Mouse (Mus musculus): ENCODE results near the gene Tut4. TPM values are rescaled to one million over a fixed set of nuclear protein-coding genes. Genes with fewer than 3 reads are reported as not detected.

Tut4 gene
- total RNA-seq (2014; fragmentation: Nextera tagmentation), result 53.7 and 67.8 TPM in 2 replicates
- 32.6 and 37.7 TPM in 2 replicates for total RNA-seq (2017)

DNA sequence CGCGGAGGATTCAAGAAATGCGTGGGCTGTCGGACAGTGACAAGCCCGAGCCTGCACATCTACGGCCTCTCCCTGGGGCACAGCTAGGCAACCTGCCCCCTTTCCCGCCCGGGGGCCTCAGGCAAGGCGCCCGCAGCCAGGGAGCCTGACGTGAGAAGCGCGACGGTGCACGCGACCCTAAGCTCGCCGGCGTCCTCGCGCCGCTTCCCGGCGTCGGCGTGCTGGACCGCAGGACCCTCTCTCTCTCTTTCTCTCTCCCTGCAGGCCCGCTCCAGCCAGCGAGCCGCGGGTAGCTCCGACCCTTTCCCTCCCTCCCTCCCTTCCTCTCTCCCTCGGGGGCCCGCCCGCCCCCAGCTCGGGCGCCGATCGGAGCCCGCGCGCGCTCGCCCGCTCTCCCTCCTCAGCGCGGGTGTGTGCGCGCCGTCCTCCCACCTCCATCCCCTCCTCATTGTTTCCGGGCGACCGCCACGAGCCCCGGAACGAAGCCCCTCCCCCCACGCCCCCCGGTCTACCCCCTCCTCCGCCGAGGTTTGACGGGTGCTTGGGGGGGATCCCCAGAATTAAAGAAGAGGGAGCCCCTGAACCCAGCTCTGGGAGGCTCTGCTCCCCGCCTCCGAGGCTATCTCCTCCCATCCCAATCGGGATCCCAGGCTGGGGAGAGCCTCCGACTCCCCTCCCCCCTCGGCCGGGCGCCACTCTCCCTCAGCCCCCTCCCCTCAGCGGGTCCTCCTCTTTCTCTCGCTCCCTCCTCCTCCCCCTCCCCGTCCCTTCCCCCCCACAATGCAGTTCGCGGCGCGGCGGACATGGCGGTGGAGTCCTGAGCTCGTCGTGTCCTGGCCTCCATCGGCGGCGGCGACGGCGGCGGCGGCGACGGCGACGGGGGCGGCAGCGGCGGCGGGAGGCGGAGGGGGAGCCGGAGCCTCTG is at the start of gene Tut4:
Gene Tut4, plus strand, starts transcription at position 196 of the 925 bp plus-strand sequence.
- ATAC-seq (replicated peaks; ENCODE audit: low FRiP score, low TSS enrichment, poor library complexity, severe bottlenecking), result peak; percentile 47

DNA sequence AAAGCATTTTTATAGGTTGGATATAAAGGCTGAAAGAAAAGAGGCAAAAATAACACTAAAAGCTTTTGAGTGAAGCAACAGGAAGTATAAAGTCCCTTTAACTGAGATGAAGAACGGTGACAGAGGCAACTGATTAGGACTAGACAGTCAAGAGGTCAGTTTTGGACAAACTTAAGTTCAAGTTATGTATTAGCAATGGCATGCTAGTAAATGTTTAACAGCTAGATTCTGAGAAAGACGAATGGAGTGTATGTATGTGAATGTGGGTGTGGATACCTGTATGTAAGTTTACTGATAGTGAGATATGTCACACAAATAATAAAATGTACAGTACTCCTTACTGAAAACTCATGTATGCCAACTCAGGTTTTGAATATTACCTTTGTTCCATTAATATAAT is 34.6 kb upstream of the Tut4 start:
- no peak for ATAC-seq (replicated peaks; ENCODE audit: low FRiP score, low TSS enrichment, poor library complexity, severe bottlenecking)

DNA sequence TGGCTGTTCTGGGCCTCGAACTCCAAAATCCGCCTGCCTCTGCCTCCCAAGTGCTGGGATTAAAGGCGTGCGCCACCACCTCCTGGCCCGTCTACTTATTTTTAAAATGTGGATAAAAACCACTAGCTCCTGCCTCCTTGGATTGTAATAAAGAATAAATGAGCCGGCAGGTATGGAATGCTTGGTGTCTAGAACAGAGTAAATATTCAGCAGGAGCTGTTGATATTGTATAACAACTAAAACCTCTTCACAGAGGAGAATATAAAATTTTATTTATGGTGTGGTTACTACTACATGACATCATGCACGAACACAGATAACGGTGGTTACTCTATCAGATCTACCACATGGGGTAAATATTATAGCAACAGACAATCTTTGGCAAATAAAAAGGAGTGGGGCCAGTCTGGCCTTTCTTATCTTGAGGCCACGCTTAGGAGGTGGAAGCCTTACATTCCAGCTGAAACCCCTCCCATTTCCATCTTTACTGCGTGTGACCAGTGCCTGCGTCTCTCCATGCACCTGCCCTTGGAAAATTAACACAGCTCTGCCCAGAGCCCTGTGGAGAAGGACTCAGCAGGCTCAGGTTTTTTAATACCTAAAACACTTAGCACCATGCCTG is 31.4 kb upstream of the Tut4 start:
- peak; percentile 91 for ATAC-seq (replicated peaks; ENCODE audit: low FRiP score, low TSS enrichment, poor library complexity, severe bottlenecking)

DNA sequence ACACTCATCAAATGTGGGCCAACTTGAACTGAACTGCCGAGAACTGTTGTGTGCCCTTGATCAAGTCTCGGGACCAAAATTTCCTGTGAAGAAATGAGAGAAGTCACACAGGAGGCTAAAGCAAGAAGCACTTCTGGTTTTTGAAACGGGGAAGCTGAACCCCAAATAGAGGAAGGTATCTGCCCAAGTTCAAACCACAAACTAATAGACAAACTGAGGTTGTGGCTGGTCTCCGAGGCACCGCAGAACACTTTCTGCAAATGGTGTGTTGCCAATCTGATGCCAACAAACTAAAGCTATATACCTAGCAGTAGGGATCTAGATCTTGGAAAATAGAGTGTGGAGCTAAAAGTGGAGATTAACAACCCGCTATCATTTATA is 30.9 kb upstream of the Tut4 start:
- ATAC-seq (replicated peaks; ENCODE audit: low FRiP score, low TSS enrichment, poor library complexity, severe bottlenecking), result no peak

DNA sequence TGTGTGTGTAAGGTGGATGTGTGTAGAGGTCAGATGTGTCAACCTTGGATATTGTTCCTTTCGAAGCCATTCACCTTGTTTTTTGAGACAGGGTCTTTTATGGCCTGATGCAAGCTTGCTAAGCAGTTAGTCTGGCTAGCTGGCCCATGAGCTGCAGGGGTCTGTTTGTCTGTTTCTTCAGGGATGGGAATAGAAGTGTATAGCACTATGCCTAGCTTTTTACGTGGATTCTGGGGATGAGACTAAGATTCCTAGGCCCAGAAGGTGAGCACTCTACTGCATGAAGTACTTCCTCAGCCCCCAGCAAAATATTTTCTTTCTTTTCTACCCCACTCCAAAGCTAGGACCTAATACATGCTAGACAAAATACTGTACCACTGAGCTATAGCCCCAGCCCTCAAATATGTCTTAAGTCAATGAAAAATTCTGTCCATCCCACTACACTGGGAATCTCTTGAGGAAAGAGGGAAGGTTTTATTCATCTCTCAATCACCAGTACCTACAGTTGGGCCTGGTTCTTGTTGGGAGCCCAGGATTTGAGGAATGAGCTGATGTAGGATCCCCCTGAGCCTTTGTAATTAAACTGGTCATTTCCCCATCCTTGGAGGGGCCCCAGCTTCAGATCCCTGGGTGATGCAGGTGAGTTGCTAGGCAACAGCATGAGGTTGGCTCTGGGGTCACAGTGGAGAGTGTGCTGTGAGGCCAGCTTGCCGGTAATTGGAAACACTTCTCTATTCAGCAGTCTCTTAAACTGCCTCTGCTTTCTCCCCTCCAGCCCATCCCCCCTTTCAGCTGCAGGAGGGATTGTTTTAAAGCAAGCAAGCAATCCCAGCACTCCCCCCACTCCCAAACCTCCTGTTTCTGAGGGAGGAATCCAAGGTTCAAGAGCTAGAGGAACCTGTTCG is 28.3 kb upstream of the Tut4 start:
- ATAC-seq (replicated peaks; ENCODE audit: low FRiP score, low TSS enrichment, poor library complexity, severe bottlenecking), result no peak

DNA sequence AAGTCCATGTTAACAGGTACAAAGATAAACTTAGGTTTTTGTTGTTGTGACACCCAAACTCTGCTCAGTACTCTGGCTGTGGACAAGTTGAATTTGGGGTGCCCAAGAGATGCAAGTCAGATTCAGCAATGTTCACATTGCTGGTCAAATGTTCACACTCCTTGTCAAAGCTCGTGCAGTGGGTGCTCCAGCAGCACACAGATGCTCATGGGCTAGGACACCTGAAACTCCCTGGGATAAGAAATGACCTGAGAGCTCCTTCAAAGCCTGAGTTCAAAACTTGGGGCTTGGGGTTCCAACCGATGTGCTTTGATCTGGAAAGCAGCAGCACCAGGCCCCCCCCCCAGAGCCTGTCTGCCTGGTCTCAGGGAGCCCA is 27.7 kb upstream of the Tut4 start:
- ATAC-seq (replicated peaks; ENCODE audit: low FRiP score, low TSS enrichment, poor library complexity, severe bottlenecking), result no peak

DNA sequence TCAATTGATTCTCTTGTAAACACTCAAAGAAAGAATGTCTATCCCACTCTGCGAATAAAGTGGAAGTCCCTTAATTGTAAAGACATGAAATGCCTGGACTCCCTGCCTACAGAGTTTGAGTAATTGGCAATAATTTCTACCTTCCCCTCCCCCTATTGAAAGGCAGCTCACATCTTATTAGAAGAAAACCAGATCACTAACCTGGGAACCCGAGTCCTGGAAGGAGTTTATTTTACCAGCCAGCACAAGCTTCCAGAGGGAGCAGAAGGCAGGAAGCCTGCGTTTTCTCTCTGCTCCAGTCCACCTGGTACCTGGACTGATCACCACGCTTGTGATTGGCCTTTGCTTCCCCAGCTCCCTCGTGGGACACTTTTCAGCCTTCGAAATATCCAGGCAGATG is 25.9 kb upstream of the Tut4 start:
- no peak for ATAC-seq (replicated peaks; ENCODE audit: low FRiP score, low TSS enrichment, poor library complexity, severe bottlenecking)

DNA sequence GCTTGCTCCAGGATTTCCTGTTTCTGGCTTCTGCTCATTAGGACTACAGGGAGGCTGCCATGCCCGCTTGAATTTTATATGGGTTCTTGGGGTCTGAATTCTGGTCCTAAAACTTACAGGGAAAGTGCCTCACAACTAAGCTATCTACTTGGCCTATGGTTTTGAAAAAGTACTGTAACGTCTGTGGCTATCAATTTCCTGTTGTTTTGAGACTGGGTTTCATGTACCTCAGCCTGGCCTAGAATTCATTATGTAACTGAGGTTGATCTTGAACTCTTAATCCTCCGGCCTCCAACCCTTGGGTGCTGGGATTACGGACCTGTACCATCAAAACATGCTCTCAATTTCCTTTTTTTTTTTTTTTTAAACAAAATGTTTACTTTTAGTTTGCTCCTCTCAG is 25.0 kb upstream of the Tut4 start:
- no peak for ATAC-seq (replicated peaks; ENCODE audit: low FRiP score, low TSS enrichment, poor library complexity, severe bottlenecking)

DNA sequence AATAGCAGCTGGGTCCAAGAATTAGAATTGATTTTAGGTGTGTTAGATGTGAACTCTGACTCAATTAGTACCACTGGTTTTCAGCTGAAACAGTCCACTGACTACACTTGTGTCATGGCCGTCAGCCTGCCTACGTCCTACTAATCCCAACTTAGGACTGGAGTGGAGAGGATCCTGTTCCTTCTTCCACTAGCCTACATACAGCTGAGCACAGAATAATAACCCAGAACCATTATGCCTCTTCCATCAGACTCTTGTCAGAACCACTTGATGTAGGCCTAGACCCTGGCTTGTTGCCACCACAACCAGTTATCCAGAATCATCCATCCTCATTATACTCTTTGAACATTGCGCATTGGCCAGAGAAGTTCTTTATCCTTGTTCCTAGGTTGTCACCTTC is 24.4 kb upstream of the Tut4 start:
- ATAC-seq (replicated peaks; ENCODE audit: low FRiP score, low TSS enrichment, poor library complexity, severe bottlenecking), result no peak

DNA sequence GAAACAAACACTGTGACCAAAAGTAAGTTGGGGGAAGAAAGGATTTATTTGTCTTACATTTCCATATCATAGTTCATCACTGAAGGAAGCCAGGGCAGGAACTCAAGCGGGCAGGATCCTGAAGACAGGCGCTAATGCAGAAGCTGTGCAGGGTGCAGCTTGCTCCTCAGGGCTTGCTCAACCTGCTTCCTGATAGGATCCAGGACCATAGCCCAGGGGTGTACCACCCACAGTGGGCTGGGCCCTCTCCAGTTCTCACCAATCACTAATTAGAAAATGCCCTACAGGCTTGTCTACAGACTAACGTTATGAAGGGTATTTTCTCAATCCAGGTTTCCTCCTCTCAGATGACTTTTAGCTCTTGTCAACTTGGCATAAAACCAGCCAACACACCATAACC is 23.6 kb upstream of the Tut4 start:
- ATAC-seq (replicated peaks; ENCODE audit: low FRiP score, low TSS enrichment, poor library complexity, severe bottlenecking), result 0 out of 2 replicates have a peak, but pooled peaks have one; percentile 37

DNA sequence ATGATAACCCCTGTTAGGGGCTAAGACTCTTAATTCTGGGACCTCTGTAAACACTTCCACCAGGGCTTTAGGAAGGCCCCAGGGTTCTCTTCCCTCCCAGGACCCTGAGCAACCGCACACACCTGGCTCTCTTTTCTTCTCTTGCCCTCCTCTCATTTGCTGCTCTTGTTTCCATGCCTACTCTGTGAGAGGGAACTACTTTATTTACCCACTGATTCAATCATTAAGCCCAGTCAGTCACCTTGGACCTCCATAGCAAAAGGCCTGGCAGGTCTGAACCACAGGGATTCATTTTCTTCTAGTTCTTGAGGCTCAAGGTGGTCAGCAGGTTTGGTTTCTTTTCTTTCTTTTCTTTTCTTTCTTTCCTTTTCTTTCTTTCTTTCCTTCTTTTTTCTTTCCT is 23.0 kb upstream of the Tut4 start:
- no peak for ATAC-seq (replicated peaks; ENCODE audit: low FRiP score, low TSS enrichment, poor library complexity, severe bottlenecking)

DNA sequence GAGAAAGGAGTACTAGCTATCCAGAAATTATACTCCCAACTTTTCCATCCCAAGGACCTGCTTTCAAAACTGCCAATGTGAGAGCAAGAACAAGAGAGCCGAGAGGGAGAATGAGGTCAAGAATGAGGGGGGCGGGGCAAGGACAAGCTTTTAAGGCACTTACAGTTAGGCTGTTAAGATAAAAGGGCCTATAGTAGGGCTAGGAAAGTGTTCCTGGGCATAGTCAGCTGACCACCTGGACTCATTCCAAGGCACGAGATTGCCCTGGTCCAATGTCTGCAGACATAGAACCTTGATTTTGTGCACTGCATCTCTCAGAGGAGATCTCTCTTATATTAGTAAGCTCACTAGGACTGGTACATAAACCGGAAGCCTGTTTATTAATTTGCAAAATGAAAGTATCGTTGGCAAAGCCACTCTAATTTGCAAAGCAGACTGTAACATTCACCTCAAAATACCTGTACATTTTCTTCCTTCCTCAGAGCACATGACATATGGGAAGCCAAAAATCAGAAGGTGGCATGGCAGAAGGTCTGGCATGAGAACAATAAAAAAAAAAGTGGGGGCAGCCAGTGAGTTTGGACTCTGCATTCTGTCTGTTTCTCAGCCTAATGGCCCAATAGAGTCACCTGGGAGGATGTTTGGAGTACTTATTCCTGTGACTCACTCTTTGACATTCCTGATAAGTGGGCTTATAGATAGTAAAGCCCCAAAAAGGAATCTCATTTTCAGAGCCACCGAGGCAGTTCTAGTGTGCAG is 21.0 kb upstream of the Tut4 start:
- peak; percentile 47; the same call in 1 of the 2 replicates for ATAC-seq (replicated peaks; ENCODE audit: low FRiP score, low TSS enrichment, poor library complexity, severe bottlenecking)

DNA sequence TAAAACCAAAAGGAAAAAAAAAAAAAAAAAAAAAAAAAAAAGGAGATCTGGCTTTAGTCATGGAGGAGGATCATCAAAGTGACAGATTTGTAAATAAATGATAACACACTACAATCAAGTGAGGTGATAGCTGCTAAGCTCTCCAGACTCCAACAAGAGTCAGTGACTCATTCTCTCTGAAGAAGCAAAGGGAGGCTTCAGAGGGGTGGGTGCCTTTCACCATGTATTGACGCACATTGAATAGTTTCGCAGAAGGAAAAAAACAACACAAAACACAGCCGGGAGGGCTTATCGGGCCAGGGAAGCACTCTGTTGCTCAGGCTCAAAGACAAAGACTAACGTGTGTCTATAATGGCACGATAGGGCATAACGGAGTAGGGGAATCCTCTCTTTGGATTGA is 11.1 kb upstream of the Tut4 start:
- ATAC-seq (replicated peaks; ENCODE audit: low FRiP score, low TSS enrichment, poor library complexity, severe bottlenecking), result no peak

DNA sequence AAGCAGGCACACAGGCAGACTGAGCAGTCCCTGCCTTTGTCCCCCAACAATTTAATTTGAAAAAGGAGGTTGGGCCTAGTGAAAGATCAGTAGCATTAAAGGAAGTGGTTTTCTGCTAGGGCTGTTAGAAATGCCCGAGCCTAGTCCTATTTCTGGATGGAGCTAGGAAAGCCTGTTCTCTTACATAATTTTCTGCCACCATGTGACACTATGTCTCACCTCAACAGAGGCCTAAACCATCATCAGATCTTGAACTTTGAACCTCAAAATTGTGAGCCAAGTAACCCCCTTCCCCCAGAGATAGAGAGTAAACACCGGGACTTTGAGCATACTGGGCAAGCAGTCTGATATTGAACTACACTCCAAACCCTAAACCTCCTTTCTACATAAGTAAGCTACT is 3.2 kb upstream of the Tut4 start:
- no peak for ATAC-seq (replicated peaks; ENCODE audit: low FRiP score, low TSS enrichment, poor library complexity, severe bottlenecking)

DNA sequence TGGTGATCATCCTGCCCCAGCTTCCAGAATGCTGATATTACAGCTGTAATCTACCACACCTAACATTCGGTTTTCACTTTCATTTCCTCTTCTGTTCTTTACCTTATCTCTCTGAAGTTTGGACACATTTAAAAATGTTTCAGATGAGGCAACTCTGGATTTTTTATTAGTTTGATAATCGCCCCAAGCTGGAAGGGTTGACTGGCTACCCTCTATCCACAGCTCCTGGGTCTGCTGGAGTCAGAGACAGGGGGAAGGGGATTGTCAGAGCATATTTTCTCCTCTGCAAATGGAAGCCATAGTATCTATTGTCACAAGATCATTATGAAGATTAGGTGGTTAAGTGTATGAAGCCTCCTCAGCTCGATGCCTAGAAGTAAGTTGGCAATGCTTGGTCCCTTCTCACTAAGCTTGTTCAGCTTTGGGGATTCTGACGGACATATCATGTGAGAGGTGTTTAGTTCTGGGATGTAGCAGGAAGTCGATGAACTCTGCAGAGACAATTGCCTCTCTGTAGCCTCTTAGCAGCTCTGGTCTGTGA is 955 bp upstream of the Tut4 start:
- ATAC-seq (replicated peaks; ENCODE audit: low FRiP score, low TSS enrichment, poor library complexity, severe bottlenecking), result peak; percentile 39

DNA sequence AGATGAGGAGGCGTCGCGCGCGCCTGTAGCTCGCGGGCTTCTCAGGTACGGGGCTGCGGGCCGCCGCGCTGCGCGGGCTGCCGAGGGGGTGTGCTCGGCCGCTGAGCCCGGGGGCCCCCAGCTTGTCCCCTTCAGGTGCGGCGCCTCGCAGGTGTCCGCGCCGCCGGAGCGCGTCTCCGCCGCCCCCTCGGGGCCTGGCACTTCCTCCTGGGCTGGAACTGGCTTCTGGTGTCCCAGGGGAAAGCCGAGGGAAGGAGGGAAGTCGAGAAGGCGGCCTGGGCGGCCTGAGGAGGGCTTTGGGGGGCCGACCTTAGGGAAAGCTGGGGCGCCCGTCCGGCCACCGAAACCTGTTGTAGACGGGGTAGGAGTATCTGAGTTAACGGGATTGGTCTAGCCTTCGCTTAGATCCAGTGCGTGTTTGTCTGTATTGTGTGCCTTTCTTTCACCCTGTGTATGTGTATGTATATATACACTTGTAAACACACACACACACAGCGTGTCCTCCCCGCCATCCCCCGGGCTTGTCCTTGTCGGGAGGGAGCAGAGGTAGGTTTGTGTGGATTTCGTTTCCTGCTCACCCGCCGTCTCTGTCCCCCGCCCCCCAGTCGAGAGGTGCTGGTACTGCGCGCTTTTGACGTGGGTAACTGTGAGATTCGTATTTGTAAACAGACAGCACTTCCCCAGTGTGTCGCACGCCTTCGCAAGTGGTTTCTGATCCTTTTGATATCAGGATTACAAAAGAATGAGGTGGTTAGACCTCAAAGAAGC is 1.1 kb downstream of the Tut4 start:
- ATAC-seq (replicated peaks; ENCODE audit: low FRiP score, low TSS enrichment, poor library complexity, severe bottlenecking), result peak; percentile 84

DNA sequence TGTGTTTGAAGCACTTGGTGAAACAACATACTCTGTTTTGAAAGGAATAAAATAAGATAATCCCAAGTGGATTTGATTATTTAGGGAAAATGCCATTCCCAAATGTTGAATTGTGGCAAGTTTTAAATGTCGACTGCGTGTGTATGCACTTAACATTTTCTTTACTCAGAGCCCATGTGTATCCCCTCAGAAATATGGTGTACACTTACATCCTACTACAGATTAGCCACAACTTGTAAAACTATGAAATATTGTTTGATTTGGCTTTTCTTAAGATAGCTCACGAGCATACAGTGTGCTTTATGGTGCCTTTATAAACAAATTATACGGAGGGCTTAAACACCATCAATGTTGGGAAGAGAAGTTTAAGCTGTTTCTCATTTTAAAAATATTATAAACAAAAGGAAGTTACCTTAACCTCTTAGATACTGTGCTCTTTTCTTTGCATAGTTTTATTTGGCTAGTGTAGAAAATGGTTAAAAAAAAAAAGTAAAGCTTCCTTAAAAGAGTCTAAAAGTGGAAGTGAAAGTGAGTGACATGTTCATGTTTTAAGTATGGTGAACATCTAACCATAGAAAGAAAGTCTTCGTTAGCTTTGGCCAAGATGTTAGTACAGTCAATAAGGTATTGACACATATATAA is 2.2 kb downstream of the Tut4 start:
- ATAC-seq (replicated peaks; ENCODE audit: low FRiP score, low TSS enrichment, poor library complexity, severe bottlenecking), result no peak

DNA sequence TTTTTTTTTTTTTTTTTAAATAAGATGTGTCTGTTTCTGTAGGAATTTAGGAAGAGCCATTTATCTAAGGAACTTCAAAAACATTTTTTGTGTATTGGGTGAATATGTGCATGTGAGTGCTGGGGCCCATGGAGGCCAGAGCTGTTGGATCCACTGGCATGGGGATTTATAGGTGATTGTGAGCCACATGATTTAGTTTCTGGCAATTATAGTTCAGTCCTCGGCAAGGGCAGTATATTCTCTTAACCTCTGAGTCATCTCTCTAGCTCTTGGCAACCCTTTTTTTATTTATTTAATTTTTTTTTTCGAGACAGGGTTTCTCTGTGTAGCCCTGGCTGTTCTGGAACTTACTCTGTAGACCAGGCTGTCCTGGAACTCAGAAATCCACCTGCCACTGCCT is 14.4 kb downstream of the Tut4 start:
- ATAC-seq (replicated peaks; ENCODE audit: low FRiP score, low TSS enrichment, poor library complexity, severe bottlenecking), result no peak

All from megakaryocyte-erythroid progenitor cell, adult 5-6 weeks (primary cell).